Mouse (Mus musculus): ENCODE measurements at regions not wholly inside any gene's neighbourhood (a gene's known extent, or its start where the extent isn't known, plus 50 kb on each side); places are given as distances from the start of the nearest gene placed in this dataset.
A peak's percentile ranks its signal among the peaks of the same experiment; 100 is the strongest.
"Not testable (repeated sequence)": the region's sequence is repeated elsewhere in the genome, so short reads cannot be mapped to it uniquely, and the experiment has no call there.

- Histone ChIP-seq H3K4me1 (ENCODE audit: insufficient read depth) (no peaks in the 10 kb centered on the region), H3K4me2 (ENCODE audit: low read depth) (no peak overlapping the region), H3K27ac (ENCODE audit: low read depth, low read length) (no peak overlapping the region), H3K4me3 (ENCODE audit: low read depth, low read length) (no peak overlapping the region), H3K9me3 (ENCODE audit: low read length) (no peaks in the 10 kb centered on the region), H3K27me3 (ENCODE audit: insufficient read depth, low read length) (no peaks in the 10 kb centered on the region), H3K9ac (no peak overlapping the region), H3K36me3 (ENCODE audit: insufficient read depth) (no peaks in the 10 kb centered on the region)
- 95% methylated on average over 1 of the region's 1 CpGs for WGBS
- no peak for TF ChIP-seq CTCF (IDR thresholded peaks at IDR 0.05; ENCODE audit: low read depth)
- no peak for DNase-seq
- no peak for ATAC-seq
These were observed 1103.9 kb downstream of the Ndufa4 start for GRCm38 (mm10) chr6:10803383-10803782.

- Histone ChIP-seq H3K4me3 (ENCODE audit: low read depth, low read length) (no peak overlapping the region), H3K9ac (no peak overlapping the region), H3K36me3 (ENCODE audit: insufficient read depth) (no peaks in the 10 kb centered on the region), H3K4me1 (ENCODE audit: insufficient read depth) (no peaks in the 10 kb centered on the region), H3K9me3 (ENCODE audit: low read length) (no peaks in the 10 kb centered on the region), H3K27ac (ENCODE audit: low read depth, low read length) (no peak overlapping the region), H3K4me2 (ENCODE audit: low read depth) (no peak overlapping the region), H3K27me3 (ENCODE audit: insufficient read depth, low read length) (no peaks in the 10 kb centered on the region)
- no peak for TF ChIP-seq CTCF (IDR thresholded peaks at IDR 0.05; ENCODE audit: low read depth)
- ATAC-seq (no peak), DNase-seq (no peak)
- whole genome bisulfite sequencing, result 70% methylated on average over 1 of the region's 1 CpGs
These were observed 1148.5 kb downstream of the Ndufa4 start for GRCm38 (mm10) chr6:10758620-10759311.

- H3K27me3 ChIP-seq (ENCODE audit: insufficient read depth, low read length), result no peaks in the 10 kb centered on the region
- ATAC-seq (no peak), DNase-seq (no peak)
- no peak overlapping the region for H3K9ac ChIP-seq
- no peak for TF ChIP-seq CTCF (IDR thresholded peaks at IDR 0.05; ENCODE audit: low read depth)
- no peaks in the 10 kb centered on the region for H3K9me3 ChIP-seq (ENCODE audit: low read length)
- H3K27ac ChIP-seq (ENCODE audit: low read depth, low read length), result no peak overlapping the region
- no peaks in the 10 kb centered on the region for H3K4me1 ChIP-seq (ENCODE audit: insufficient read depth)
- H3K4me3 ChIP-seq (ENCODE audit: low read depth, low read length), result no peak overlapping the region
- H3K4me2 ChIP-seq (ENCODE audit: low read depth), result no peak overlapping the region
- no peaks in the 10 kb centered on the region for H3K36me3 ChIP-seq (ENCODE audit: insufficient read depth)
These were observed 1149.2 kb downstream of the Ndufa4 start for GRCm38 (mm10) chr6:10758051-10758450.

- ATAC-seq (no peak), DNase-seq (no peak)
- Histone ChIP-seq H3K9me3 (ENCODE audit: low read length) (no peaks in the 10 kb centered on the region), H3K4me2 (ENCODE audit: low read depth) (no peak overlapping the region), H3K36me3 (ENCODE audit: insufficient read depth) (no peaks in the 10 kb centered on the region), H3K9ac (no peak overlapping the region), H3K4me3 (ENCODE audit: low read depth, low read length) (no peak overlapping the region), H3K27me3 (ENCODE audit: insufficient read depth, low read length) (no peaks in the 10 kb centered on the region), H3K27ac (ENCODE audit: low read depth, low read length) (no peak overlapping the region), H3K4me1 (ENCODE audit: insufficient read depth) (no peaks in the 10 kb centered on the region)
- TF ChIP-seq CTCF (IDR thresholded peaks at IDR 0.05; ENCODE audit: low read depth), result no peak
- WGBS, result 61% methylated on average over 2 of the region's 2 CpGs
These were observed 1163.2 kb downstream of the Ndufa4 start for GRCm38 (mm10) chr6:10744056-10744455.

- WGBS, result 45% methylated on average over 1 of the region's 1 CpGs
- no peak for TF ChIP-seq CTCF (IDR thresholded peaks at IDR 0.05; ENCODE audit: low read depth)
- Histone ChIP-seq H3K27ac (ENCODE audit: low read depth, low read length) (no peak overlapping the region), H3K4me1 (ENCODE audit: insufficient read depth) (no peaks in the 10 kb centered on the region), H3K27me3 (ENCODE audit: insufficient read depth, low read length) (no peaks in the 10 kb centered on the region), H3K9ac (no peak overlapping the region), H3K36me3 (ENCODE audit: insufficient read depth) (no peaks in the 10 kb centered on the region), H3K4me2 (ENCODE audit: low read depth) (no peak overlapping the region), H3K4me3 (ENCODE audit: low read depth, low read length) (no peak overlapping the region), H3K9me3 (ENCODE audit: low read length) (no peaks in the 10 kb centered on the region)
- no peak; the same call in 1 of the 2 replicates for ATAC-seq
- peak; percentile 35 for DNase-seq
These were observed 1184.7 kb downstream of the Ndufa4 start for GRCm38 (mm10) chr6:10722566-10722965.

- not testable (repeated sequence) for H3K9me3 ChIP-seq (ENCODE audit: low read length); H3K4me1 ChIP-seq (ENCODE audit: insufficient read depth); H3K4me3 ChIP-seq (ENCODE audit: low read depth, low read length); H3K4me2 ChIP-seq (ENCODE audit: low read depth); ATAC-seq; H3K27ac ChIP-seq (ENCODE audit: low read depth, low read length); H3K36me3 ChIP-seq (ENCODE audit: insufficient read depth); H3K9ac ChIP-seq; DNase-seq; H3K27me3 ChIP-seq (ENCODE audit: insufficient read depth, low read length)
- WGBS, result 94% methylated on average over 14 of the region's 25 CpGs
These were observed 1216.8 kb downstream of the Ndufa4 start for GRCm38 (mm10) chr6:10690526-10690925.

All from forebrain, postnatal 0 days (tissue).